Mouse (Mus musculus) cerebellum, adult 11-12 months (tissue): ENCODE results near the gene Aldh3b1.

Experiments used
- DNase-seq: peaks from one replicate; pipeline ENCODE4 v3.0.0; 2022

Aldh3b1 gene

DNA sequence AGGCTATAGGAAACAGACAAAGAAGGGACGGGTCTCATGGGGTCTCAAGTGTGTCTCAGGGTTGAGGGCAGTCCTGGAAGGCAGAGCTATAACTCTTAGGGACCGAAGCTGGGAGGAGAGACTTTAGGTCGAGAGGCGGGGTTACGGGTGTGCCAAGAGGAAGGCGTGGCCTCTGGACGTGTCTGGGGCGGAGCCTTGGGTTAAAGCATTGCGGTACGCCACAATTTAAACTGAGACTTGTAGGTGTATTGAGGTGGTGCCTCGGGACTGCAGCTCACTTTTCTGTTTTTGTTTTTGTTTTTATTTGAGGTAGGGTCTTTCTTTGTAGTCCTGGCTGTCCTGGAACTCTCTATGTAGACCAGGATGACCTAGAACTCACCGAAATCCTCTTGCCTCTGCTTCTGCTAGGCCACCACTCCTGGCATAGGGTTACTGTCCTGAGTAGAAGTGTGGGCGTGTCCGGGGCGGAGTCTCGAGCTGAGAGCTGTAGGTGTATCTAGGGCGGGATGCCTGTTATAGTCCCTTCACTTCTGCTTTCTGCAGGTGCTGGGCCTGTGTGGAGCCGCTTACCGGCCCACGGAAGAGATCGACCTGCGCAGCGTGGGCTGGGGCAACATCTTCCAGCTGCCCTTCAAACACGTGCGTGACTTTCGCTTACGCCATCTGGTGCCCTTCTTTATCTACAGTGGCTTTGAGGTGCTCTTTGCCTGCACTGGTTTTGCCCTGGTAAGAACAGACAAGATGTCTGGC, 13.6 kb upstream of the Aldh3b1 start:
- no peak for DNase-seq

DNA sequence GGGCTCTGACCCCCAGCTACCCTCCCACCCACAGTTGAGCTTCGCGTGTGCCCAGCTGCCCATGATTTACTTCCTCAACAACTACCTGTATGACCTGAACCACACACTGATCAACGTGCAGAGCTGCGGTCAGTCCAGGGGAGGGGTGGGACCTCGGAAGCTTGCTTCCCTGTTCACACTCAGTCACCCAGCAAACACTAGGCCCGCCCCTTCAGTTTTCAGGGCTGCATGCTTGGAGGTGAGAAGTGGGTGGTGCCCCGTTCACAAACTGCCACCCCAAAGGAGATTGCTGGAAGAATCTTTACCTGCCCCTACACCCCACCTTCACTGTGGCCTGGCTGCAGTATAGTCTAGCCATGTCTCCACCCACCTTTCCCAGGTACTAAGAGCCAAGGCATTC, 12.7 kb upstream of the Aldh3b1 start:
- DNase-seq, result no peak

- peak; percentile 56 for DNase-seq
Measured at GRCm38 (mm10) chr19:3935896-3936850, 6.6 kb upstream of the Aldh3b1 start.

GRCm38 (mm10) chr19:3935032-3935895, 5.7 kb upstream of the Aldh3b1 start, which contains the start of gene Unc93b1:
Gene Unc93b1 (plus strand): TSS chr19:3935186.
- no peak for DNase-seq

GRCm38 (mm10) chr19:3931716-3932115, 2.1 kb upstream of the Aldh3b1 start:
- peak; percentile 17 for DNase-seq

- peak; percentile 48 for DNase-seq
Measured at GRCm38 (mm10) chr19:3930262-3931057, 852 bp upstream of the Aldh3b1 start.

GRCm38 (mm10) chr19:3928779-3929178, 829 bp downstream of the Aldh3b1 start:
- no peak for DNase-seq

DNA sequence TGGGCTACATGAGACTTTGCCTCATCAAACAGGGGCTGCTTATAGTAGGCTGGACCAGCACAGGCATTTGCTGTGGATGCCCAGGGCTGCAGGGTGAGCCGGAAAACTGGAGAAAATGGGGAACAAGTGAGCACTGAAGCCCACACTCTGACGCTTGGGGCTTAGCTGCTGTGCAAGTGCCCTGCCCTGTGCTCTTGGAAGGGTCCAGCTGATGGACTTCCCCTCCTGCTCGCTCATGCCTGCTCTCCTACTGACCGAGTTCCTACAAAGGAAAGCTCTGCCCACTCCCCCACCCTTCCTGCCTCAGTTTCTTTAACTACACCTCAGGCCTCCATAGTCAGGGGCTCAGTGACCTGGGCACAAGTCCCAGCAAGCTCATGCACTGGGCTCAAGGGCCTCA, 1.6 kb downstream of the Aldh3b1 start:
- DNase-seq, result no peak

DNA sequence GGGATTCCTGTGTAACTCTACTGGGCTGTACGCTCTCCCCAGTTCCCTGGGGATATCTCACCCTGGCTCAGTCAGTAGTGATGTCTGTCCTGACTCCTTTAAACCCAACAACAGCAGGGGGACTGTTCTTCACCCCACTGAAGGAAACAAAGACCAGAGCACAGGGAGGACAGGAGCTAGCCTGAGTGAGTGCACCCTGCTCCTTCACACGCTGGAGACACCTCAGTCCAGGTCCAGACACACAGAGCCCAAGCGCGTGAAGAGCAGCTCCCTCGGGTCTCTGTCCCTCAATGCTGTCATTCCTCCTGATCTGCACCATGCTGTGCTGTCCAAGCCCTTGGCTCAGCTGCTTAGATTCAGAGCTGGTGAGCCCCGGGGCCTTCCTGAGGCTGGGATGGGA, 2.9 kb downstream of the Aldh3b1 start:
- DNase-seq, result no peak

- peak; percentile 76 for DNase-seq
Measured at GRCm38 (mm10) chr19:3926279-3926678, 3.3 kb downstream of the Aldh3b1 start.

GRCm38 (mm10) chr19:3925859-3926258, 3.7 kb downstream of the Aldh3b1 start:
- DNase-seq, result no peak

GRCm38 (mm10) chr19:3924868-3925267, 4.7 kb downstream of the Aldh3b1 start:
- DNase-seq, result no peak

DNA sequence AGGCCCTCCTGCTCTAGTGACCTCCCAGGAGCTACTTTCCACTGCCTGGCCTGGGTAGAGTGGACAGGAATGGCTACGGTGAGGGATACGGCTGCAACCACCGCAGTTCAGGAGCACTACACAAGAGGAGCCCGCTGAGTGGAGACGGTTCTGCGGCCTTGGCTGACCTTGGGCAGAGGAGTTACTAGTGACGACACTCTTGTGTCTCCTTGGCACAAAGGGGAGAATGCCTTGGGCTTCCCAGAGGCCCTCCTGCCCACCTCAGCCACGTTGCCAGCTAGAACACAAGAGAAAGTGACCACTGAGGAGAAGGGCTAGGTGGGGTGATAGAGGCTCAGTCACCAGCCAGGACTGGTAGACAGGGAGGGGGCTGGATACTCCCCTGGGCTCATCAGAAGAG, 5.4 kb downstream of the Aldh3b1 start:
- no peak for DNase-seq

GRCm38 (mm10) chr19:3923586-3923985, 6.0 kb downstream of the Aldh3b1 start:
- no peak for DNase-seq

DNA sequence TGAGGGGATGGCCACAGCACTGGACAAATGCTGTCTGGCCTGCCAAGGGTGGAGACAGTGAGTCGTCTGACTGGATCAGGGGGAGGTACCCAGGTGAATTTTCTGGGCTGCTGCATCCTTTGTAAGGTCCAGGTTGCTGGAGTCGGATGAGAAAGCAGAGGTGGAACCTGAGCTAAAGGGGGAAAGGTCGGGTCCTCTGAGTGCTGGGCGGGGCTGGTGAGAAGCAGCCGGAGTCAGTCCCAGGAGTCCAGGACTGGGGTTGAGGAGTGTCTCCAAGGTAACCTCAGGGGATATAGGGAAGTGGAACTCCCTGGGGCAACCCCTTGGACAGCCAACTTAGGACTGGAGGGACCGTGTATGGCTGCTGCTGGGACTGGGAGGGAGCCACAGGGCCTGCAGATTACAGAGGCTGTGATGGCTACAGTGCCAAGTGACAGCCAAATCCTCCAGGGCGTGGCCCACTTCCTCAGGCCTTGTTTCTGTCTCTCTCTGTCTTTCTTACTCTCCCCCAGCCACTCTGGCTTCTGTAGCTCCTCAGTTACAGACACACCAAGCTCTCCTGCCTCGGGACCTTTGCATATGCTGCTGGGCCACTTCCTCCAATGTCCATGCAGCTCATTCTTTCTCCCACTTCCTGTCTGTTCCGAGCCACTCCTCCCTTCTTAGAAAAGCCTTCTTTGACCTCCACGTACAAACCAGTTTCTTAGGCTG, 6.8 kb downstream of the Aldh3b1 start:
- no peak for DNase-seq

DNA sequence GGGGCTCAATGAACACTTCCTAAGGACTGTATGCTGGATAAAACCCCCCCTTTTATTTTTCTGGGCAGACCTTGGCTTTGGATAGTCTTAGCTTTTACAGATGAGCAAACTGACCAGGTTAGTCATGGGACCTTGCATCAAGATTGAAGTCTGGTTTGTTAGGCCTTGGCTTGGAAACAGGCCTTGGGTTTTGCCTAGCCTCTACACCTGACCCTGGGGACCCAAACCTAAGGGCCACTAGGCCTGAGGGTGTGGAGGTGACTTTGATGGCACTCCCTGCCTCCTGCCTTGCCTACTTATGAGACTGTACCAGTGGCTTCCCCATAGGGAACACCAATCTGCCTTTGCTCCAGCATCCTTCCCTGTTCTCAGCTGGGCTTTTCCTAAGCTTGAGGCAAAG, 9.7 kb downstream of the Aldh3b1 start:
- DNase-seq, result no peak

DNA sequence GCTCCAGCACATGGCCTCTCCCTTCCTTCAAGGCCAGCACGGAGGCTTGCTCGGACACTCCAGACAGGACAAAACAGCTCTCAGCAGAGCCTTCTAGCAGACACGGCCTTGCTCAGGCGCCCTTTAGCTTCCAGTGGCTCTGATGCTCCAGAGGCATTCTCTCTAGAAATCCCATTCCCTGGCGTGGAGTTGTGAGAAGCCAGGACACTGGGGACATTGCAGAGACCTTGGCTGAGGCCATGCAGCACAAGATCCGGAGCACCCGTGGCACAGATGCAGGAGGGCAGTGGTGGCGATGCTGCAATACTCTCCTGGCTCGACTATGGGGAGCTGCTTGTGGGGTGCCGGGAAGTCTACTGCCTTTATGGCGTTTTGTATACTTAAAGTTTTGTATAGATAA, 12.9 kb downstream of the Aldh3b1 start:
- no peak for DNase-seq

- DNase-seq, result no peak
Measured at GRCm38 (mm10) chr19:3914535-3914934, 15.1 kb downstream of the Aldh3b1 start.

GRCm38 (mm10) chr19:3913692-3914091, 15.9 kb downstream of the Aldh3b1 start:
- no peak for DNase-seq

DNA sequence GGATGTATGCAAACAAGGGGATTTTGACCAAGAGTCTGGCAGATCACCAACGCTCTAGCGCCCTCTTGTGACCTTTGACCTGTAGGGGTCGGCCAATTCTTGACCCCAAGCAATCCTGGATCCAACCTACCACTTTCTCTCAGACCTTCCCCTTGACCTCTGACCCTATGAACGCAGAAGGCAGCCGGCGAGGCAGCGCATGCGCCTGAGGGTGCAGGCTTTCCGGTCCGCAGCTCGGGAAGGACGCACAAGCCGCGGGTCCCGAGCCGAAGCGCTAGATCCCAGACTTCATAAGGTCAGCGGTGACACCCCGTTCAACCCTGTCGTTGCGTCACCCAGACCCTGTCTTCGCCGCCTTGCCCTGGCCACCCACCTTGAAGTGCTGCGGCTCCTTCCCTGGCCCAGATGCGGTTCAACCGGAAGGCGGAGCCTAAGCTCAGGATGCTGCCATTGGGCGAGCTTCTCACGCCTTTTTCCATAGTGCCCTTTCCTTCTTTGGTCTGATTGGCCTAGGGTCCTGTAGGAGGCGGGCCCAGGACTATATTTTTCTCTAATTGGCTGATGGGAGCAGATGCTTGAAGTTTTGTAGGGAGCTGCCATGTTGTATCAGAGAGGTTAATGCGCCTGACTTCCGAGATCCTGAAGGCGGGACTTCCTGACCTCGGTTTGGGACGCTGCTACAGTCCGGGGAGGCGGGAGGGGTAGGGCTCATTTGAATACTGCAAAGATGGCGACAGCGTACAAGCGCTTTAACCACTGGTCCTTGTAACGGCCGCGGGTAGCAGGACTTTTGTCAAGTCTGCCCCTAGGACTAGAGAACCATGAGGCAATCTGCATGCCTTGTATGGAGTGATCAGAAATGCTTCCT, 17.0 kb downstream of the Aldh3b1 start, which contains the start of gene Ndufs8:
Gene Ndufs8 (minus strand): TSS at position 438 of the 868 bp plus-strand sequence.
- peak; percentile 97 for DNase-seq
